Mouse (Mus musculus) urinary bladder, adult 18-20 months (tissue): Measurements from ENCODE around the gene Arfgap3.

Experiments
- DNase-seq, 2 experiments: peaks; one replicate each; pipeline ENCODE4 v3.0.0; 2022; ENCODE audit warnings: low spot score in 2 of 2, mixed read lengths in 2 of 2

The Arfgap3 gene

DNA sequence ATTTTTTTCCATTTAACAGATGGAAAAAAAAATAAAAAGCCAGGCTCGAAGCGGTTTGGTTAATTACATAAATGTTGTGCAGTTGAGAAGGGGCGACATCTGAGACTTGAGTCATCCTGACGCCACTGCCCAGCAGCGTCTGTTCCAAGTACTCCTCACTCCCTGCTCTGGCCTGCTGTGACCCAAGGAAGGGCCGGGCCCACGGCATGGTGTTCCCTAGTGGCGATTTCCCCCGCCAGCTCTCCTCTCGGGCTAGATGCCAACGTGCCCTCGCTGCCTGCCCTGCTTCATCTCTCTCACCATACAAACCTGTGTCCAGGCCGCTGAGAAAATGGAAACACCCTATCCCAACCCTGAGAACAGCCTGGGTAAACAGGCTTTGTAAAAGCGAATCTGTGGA lies 98.0 kb downstream of the Arfgap3 start:
- peak in 1 of 2 experiments; percentile 42 for DNase-seq

DNA sequence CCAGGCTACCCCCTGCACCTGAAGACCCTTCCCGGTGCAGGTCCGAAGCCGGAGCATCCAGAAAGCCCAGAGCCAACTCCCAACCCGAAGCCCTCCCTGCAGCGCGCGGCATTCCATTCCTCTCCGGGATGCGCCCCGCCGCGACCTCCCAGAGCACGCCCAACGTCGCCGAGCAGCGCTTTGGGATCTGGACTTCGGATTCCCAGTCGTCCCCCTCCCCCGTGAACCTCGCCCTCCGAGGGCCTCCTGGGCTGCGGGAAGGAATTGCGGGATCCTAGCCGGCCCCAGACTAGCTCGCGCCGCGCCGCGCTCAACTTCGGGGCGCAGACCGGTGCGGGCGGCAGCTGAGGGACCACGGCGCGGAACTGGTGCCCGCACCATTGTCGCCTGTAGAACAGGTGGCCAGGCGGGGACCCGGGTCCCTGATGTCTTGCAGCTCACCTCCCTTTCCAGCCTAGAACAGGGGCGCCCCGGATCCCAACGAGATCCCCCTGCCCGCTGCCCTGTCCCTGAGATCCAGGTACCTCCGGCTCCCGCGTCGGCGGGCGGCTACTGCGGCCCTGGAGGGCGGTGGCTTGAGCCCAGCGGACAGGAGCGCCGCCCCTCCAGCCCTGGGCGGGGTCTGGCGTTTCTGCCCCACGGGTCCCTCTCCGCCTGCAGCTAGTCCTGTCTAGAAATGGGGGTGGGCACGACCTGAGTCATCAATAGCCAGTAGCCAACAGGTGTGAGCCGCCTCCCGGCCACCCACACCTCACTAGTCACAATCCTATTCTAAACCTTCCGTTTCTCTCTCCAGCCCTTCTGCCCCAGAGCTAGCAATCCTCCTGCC lies 98.7 kb downstream of the Arfgap3 start, which contains the start of gene A4galt:
Gene A4galt (minus strand): TSS at position 599 of the 829 bp plus-strand sequence.
- peak; percentile 68 to 72 for DNase-seq

DNA sequence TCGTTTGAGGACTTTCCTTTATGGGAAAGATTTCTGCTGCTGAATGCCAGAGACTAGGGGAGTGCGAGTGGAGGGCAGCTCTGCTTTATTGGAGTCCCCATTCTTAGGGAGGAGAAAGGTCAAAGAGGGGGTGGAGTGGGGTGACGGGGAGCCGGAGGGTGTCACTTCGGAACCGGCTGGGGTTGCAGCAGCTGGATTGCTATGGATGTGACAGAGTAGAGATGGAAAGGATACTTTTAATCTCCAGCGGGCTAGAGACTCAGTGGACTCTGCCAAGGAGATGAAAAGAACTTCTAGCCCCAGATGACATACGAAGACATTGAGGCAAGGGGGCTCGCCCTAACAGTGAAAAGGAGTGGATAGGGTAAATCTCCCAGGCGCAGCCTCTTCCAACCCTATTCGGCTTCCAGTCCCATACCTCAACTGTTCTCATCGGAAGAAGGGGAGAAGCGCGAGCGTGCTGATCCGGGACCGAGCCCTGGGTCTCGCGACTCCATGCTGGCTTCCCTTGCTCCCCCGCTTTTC lies 99.3 kb downstream of the Arfgap3 start:
- DNase-seq = peak; percentile 25 to 26
